Mouse (Mus musculus): ENCODE measurements around the gene Ropn1l. TPM values are rescaled to one million over a fixed set of nuclear protein-coding genes. Genes with fewer than 3 reads are reported as not detected.

The Ropn1l gene
- polyA plus RNA-seq, 1 experiment from 2014 or later, result 1.5 TPM

DNA sequence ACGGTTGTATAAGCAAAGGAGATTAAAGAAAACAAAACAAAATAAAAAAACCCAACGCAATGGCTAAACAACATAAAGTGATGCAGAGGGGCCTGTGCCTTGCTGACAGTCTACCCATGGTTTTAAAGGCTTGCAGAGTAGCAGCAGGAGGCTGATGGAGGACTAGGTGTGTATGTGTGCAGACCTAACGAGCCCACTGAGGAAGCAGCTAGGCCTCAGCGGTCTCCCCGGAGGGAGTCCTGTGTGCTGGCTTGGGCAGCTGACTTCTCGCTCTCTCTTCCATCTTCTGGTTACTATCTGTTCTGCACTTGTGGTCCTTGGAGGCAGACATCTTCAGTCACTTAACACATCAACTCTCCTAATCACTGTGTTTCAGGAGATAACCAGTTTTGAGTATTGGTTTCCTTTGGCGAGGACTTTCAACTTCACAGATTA is 1.3 kb upstream of the Ropn1l start:
- Histone ChIP-seq H3K27me3 (replicated peaks; ENCODE audit: control insufficient read depth, insufficient read depth, low read length) (no peaks in the 10 kb centered on the region), H3K9ac (ENCODE audit: low read length) (no peak overlapping the region), H3K4me3 (ENCODE audit: low read depth, low read length) (no peak overlapping the region), H3K36me3 (ENCODE audit: control insufficient read depth, insufficient read depth, low read length) (peaks cover 30% of the 10 kb centered on the region), H3K9me3 (ENCODE audit: control insufficient read depth, low read length) (no peaks in the 10 kb centered on the region), H3K4me1 (replicated peaks; ENCODE audit: control insufficient read depth, insufficient read depth, low read length) (peaks cover 7% of the 10 kb centered on the region; the same call in 1 of the 2 replicates), H3K4me2 (ENCODE audit: low read length) (no peak overlapping the region), H3K27ac (ENCODE audit: low read depth) (no peak overlapping the region)
- 81% methylated on average over 7 of the region's 7 CpGs for WGBS
- ATAC-seq (replicated peaks; ENCODE audit: low FRiP score, low TSS enrichment, low read depth) (no peak), DNase-seq (ENCODE audit: low spot score) (peak; percentile 51)

GRCm38 (mm10) chr15:31454096-31454860 is 741 bp upstream of the Ropn1l start:
- Histone ChIP-seq H3K4me3 (ENCODE audit: low read depth, low read length) (peak overlapping the region; percentile 61), H3K4me1 (replicated peaks; ENCODE audit: control insufficient read depth, insufficient read depth, low read length) (peaks cover 7% of the 10 kb centered on the region; the same call in 1 of the 2 replicates), H3K9me3 (ENCODE audit: control insufficient read depth, low read length) (no peaks in the 10 kb centered on the region), H3K27me3 (replicated peaks; ENCODE audit: control insufficient read depth, insufficient read depth, low read length) (no peaks in the 10 kb centered on the region), H3K9ac (ENCODE audit: low read length) (peak overlapping the region; percentile 59; the same call in 1 of the 2 replicates), H3K36me3 (ENCODE audit: control insufficient read depth, insufficient read depth, low read length) (peaks cover 24% of the 10 kb centered on the region), H3K4me2 (ENCODE audit: low read length) (peak overlapping the region; percentile 66), H3K27ac (ENCODE audit: low read depth) (peak overlapping the region; percentile 73)
- WGBS, result 49% methylated on average over 10 of the region's 10 CpGs
- DNase-seq (ENCODE audit: low spot score) (peak; percentile 48), ATAC-seq (replicated peaks; ENCODE audit: low FRiP score, low TSS enrichment, low read depth) (no peak)

DNA sequence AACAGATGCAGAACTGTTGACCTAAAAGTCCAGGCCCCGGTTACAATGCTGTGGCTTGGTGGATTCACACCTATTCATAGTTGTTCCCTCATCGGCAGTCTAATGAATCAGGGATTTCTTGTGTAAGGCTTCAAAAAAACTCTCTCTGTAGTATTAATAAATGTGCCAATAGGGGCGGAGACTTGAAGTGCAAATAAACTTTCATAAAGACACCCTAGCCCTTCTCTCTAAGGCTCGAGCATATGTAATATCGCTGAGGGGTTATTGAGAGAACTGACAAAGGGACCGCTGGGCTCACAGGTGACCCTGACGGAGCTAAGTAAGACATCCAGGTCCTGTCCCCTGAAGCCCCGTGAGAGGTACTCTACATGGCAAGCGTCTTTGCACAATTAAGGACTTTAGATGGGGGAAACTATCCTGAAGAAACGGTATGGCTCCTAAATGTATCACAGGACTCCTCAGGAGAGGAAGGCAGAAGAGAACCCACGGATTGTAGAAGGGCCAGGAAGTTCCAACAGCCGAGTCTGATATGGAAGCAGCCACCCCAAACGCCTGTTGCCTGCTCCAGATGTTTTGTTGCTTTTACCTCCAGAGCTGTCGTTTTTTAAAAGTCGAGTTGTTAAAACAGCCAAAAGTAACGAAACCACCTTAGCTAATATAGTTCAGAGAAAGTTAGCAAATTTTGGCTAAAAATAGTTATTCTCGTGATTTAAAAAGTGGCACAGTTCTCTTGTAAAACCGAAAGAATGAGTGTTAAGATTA is 1.0 kb downstream of the Ropn1l start:
- ATAC-seq (replicated peaks; ENCODE audit: low FRiP score, low TSS enrichment, low read depth) (no peak), DNase-seq (ENCODE audit: low spot score) (no peak)
- Histone ChIP-seq H3K27ac (ENCODE audit: low read depth) (peak overlapping the region; percentile 73; the same call in 1 of the 2 replicates), H3K9ac (ENCODE audit: low read length) (peak overlapping the region; percentile 59), H3K4me2 (ENCODE audit: low read length) (peak overlapping the region; percentile 66), H3K36me3 (ENCODE audit: control insufficient read depth, insufficient read depth, low read length) (peaks cover 6% of the 10 kb centered on the region; the same call in 1 of the 2 replicates), H3K9me3 (ENCODE audit: control insufficient read depth, low read length) (no peaks in the 10 kb centered on the region), H3K27me3 (replicated peaks; ENCODE audit: control insufficient read depth, insufficient read depth, low read length) (no peaks in the 10 kb centered on the region), H3K4me1 (replicated peaks; ENCODE audit: control insufficient read depth, insufficient read depth, low read length) (peaks cover 7% of the 10 kb centered on the region; the same call in 1 of the 2 replicates), H3K4me3 (ENCODE audit: low read depth, low read length) (peak overlapping the region; percentile 61)
- WGBS, result 50% methylated on average over 18 of the region's 18 CpGs

- 7% methylated on average over 2 of the region's 2 CpGs for whole genome bisulfite sequencing
- Histone ChIP-seq H3K36me3 (ENCODE audit: control insufficient read depth, insufficient read depth, low read length) (no peaks in the 10 kb centered on the region), H3K9ac (ENCODE audit: low read length) (no peak overlapping the region), H3K4me1 (replicated peaks; ENCODE audit: control insufficient read depth, insufficient read depth, low read length) (peaks cover 7% of the 10 kb centered on the region; the same call in 1 of the 2 replicates), H3K27me3 (replicated peaks; ENCODE audit: control insufficient read depth, insufficient read depth, low read length) (no peaks in the 10 kb centered on the region), H3K4me3 (ENCODE audit: low read depth, low read length) (no peak overlapping the region), H3K9me3 (ENCODE audit: control insufficient read depth, low read length) (no peaks in the 10 kb centered on the region), H3K27ac (ENCODE audit: low read depth) (no peak overlapping the region), H3K4me2 (ENCODE audit: low read length) (no peak overlapping the region)
- no peak for DNase-seq (ENCODE audit: low spot score)
- no peak for ATAC-seq (replicated peaks; ENCODE audit: low FRiP score, low TSS enrichment, low read depth)
Observed at GRCm38 (mm10) chr15:31449772-31450171, 3.8 kb downstream of the Ropn1l start.

GRCm38 (mm10) chr15:31447121-31447520 is 6.4 kb downstream of the Ropn1l start:
- Histone ChIP-seq H3K4me3 (ENCODE audit: low read depth, low read length) (no peak overlapping the region), H3K9me3 (ENCODE audit: control insufficient read depth, low read length) (no peaks in the 10 kb centered on the region), H3K4me2 (ENCODE audit: low read length) (no peak overlapping the region), H3K36me3 (ENCODE audit: control insufficient read depth, insufficient read depth, low read length) (no peaks in the 10 kb centered on the region), H3K9ac (ENCODE audit: low read length) (no peak overlapping the region), H3K27ac (ENCODE audit: low read depth) (no peak overlapping the region), H3K4me1 (replicated peaks; ENCODE audit: control insufficient read depth, insufficient read depth, low read length) (no peaks in the 10 kb centered on the region), H3K27me3 (replicated peaks; ENCODE audit: control insufficient read depth, insufficient read depth, low read length) (no peaks in the 10 kb centered on the region)
- no peak for DNase-seq (ENCODE audit: low spot score)
- no peak for ATAC-seq (replicated peaks; ENCODE audit: low FRiP score, low TSS enrichment, low read depth)
- 42% methylated on average over 7 of the region's 7 CpGs for whole genome bisulfite sequencing

- no peak overlapping the region for H3K9ac ChIP-seq (ENCODE audit: low read length)
- ATAC-seq (replicated peaks; ENCODE audit: low FRiP score, low TSS enrichment, low read depth) (no peak), DNase-seq (ENCODE audit: low spot score) (no peak)
- no peak overlapping the region for H3K4me2 ChIP-seq (ENCODE audit: low read length)
- no peak overlapping the region for H3K27ac ChIP-seq (ENCODE audit: low read depth)
- 91% methylated on average over 4 of the region's 4 CpGs for WGBS
- no peaks in the 10 kb centered on the region for H3K27me3 ChIP-seq (replicated peaks; ENCODE audit: control insufficient read depth, insufficient read depth, low read length)
- no peaks in the 10 kb centered on the region for H3K36me3 ChIP-seq (ENCODE audit: control insufficient read depth, insufficient read depth, low read length)
- H3K9me3 ChIP-seq (ENCODE audit: control insufficient read depth, low read length), result no peaks in the 10 kb centered on the region
- no peaks in the 10 kb centered on the region for H3K4me1 ChIP-seq (replicated peaks; ENCODE audit: control insufficient read depth, insufficient read depth, low read length)
- H3K4me3 ChIP-seq (ENCODE audit: low read depth, low read length), result no peak overlapping the region
Observed at GRCm38 (mm10) chr15:31442698-31443097, 10.8 kb downstream of the Ropn1l start.

DNA sequence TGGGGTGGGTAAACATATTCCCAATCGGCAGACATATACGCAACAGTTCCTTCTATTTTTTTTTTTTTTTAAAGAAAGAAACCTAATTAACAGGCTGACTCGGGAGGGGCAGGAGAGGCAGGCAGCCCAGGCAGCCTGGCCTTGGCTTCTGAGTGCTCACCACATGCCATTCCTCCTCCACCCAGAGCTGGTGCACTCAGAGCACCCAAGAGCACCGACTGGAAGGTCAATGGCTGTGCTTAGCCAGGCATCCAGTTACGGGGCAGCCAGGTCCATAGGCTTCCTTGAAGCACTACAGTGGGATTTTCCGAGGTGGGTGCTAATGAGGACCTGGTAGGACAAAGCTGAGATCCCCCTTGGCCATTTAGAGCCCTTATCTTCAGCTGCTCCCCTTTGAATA is 11.5 kb downstream of the Ropn1l start:
- H3K4me2 ChIP-seq (ENCODE audit: low read length), result no peak overlapping the region
- no peaks in the 10 kb centered on the region for H3K4me1 ChIP-seq (replicated peaks; ENCODE audit: control insufficient read depth, insufficient read depth, low read length)
- H3K27ac ChIP-seq (ENCODE audit: low read depth), result no peak overlapping the region
- ATAC-seq (replicated peaks; ENCODE audit: low FRiP score, low TSS enrichment, low read depth), result no peak
- H3K9ac ChIP-seq (ENCODE audit: low read length), result no peak overlapping the region
- H3K36me3 ChIP-seq (ENCODE audit: control insufficient read depth, insufficient read depth, low read length), result no peaks in the 10 kb centered on the region
- no peaks in the 10 kb centered on the region for H3K9me3 ChIP-seq (ENCODE audit: control insufficient read depth, low read length)
- WGBS, result 76% methylated on average over 6 of the region's 6 CpGs
- H3K27me3 ChIP-seq (replicated peaks; ENCODE audit: control insufficient read depth, insufficient read depth, low read length), result no peaks in the 10 kb centered on the region
- H3K4me3 ChIP-seq (ENCODE audit: low read depth, low read length), result no peak overlapping the region
- DNase-seq (ENCODE audit: low spot score), result no peak

DNA sequence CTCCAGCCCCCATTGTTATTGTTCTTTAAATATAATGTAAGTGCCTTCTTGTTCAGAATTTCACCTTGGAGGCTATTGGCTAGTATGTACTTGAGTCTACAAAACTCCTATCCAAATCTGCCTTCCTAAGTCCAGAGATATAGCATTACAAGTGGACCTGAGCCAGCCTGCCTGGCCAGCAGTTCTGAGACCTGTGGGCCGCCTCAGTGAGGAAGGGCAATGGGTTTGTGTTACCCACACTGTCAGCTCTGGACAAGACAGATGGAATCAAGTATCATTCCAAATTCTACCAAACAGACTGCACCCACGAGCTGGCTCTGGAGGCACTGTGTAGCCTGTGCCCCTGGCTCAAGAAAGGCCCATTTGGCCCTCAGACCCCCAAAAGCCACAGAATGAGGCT is 16.7 kb downstream of the Ropn1l start:
- Histone ChIP-seq H3K27ac (ENCODE audit: low read depth) (no peak overlapping the region), H3K4me1 (replicated peaks; ENCODE audit: control insufficient read depth, insufficient read depth, low read length) (no peaks in the 10 kb centered on the region), H3K27me3 (replicated peaks; ENCODE audit: control insufficient read depth, insufficient read depth, low read length) (no peaks in the 10 kb centered on the region), H3K9me3 (ENCODE audit: control insufficient read depth, low read length) (no peaks in the 10 kb centered on the region), H3K36me3 (ENCODE audit: control insufficient read depth, insufficient read depth, low read length) (no peaks in the 10 kb centered on the region), H3K4me2 (ENCODE audit: low read length) (no peak overlapping the region), H3K9ac (ENCODE audit: low read length) (no peak overlapping the region), H3K4me3 (ENCODE audit: low read depth, low read length) (no peak overlapping the region)
- no peak for DNase-seq (ENCODE audit: low spot score)
- 81% methylated on average over 2 of the region's 2 CpGs for WGBS
- no peak for ATAC-seq (replicated peaks; ENCODE audit: low FRiP score, low TSS enrichment, low read depth)
